Mouse (Mus musculus) megakaryocyte, embryonic 14.5 days (primary cell): ENCODE results near the gene Tcea3. TPM values are rescaled to one million over a fixed set of nuclear protein-coding genes. Genes with fewer than 3 reads are reported as not detected.

Experiments used
- H3K27me3 ChIP-seq: replicated peaks from 2 replicates; pipeline ENCODE3; 2012; ENCODE audit warnings: inconsistent platforms
- H3K36me3 ChIP-seq: replicated peaks from 2 replicates; pipeline ENCODE3; 2012; ENCODE audit warnings: low read length, inconsistent platforms, mixed read lengths
- H3K4me1 ChIP-seq: 2 replicates; pipeline ENCODE4 v1.6.1; 2012; ENCODE audit warnings: inconsistent platforms
- H3K4me3 ChIP-seq: replicated peaks from 2 replicates; pipeline ENCODE3; 2012; ENCODE audit warnings: moderate library complexity, mild to moderate bottlenecking, inconsistent platforms
- H3K9me3 ChIP-seq: 2 replicates; pipeline ENCODE4 v1.6.1; 2012; ENCODE audit warnings: inconsistent platforms
- FLI1 ChIP-seq: IDR thresholded peaks from 2 replicates; pipeline ENCODE4 v1.6.1; 2012; ENCODE audit warnings: low read length, inconsistent platforms, mixed read lengths
- GATA1 ChIP-seq: IDR thresholded peaks from 3 replicates; pipeline ENCODE4 v1.6.1; 2012; ENCODE audit warnings: mixed read lengths, low read length, inconsistent platforms, borderline replicate concordance
- polyA plus RNA-seq: library from polyadenylated mRNA; stranded (reverse); fragments of >175 nt; gene quantifications from 2 replicates; pipeline ENCODE4 v1.2.3, GENCODE M21; 2012; ENCODE audit warnings: low replicate concordance; ENCODE audit not compliant: insufficient read depth

The Tcea3 gene
- polyA plus RNA-seq, 1 experiment: not detected

GRCm38 (mm10) chr4:136214828-136215227, 32.7 kb upstream of the Tcea3 start:
- no peaks in the 10 kb centered on the region for H3K9me3 ChIP-seq
- H3K36me3 ChIP-seq: no peaks in the 10 kb centered on the region
- TF ChIP-seq FLI1: no peak
- no peak for TF ChIP-seq GATA1
- H3K4me1 ChIP-seq: peaks cover under 1% of the 10 kb centered on the region; the same call in 1 of the 2 replicates
- H3K27me3 ChIP-seq: peaks cover 87% of the 10 kb centered on the region
- no peak overlapping the region for H3K4me3 ChIP-seq

- Histone ChIP-seq H3K27me3 (peaks cover 87% of the 10 kb centered on the region), H3K9me3 (no peaks in the 10 kb centered on the region)
- TF ChIP-seq FLI1 (no peak), GATA1 (no peak)
Measured at GRCm38 (mm10) chr4:136215576-136215975, 32.0 kb upstream of the Tcea3 start.

GRCm38 (mm10) chr4:136217063-136217462, 30.5 kb upstream of the Tcea3 start:
- Histone ChIP-seq H3K4me1 (peaks cover 7% of the 10 kb centered on the region; the same call in 1 of the 2 replicates), H3K9me3 (0 out of 2 replicates have a peak, but pooled peaks cover 4% of the 10 kb centered on the region), H3K36me3 (no peaks in the 10 kb centered on the region), H3K4me3 (no peak overlapping the region), H3K27me3 (peaks cover 87% of the 10 kb centered on the region)
- TF ChIP-seq FLI1 (no peak), GATA1 (no peak)

More at GRCm38 (mm10) chr4:136215576-136215975, 32.0 kb upstream of the Tcea3 start:
- Histone ChIP-seq H3K36me3 (no peaks in the 10 kb centered on the region), H3K4me1 (peaks cover 7% of the 10 kb centered on the region; the same call in 1 of the 2 replicates), H3K4me3 (no peak overlapping the region)

- no peaks in the 10 kb centered on the region for H3K36me3 ChIP-seq
- TF ChIP-seq FLI1 (no peak), GATA1 (no peak)
- H3K4me3 ChIP-seq: no peak overlapping the region
- H3K4me1 ChIP-seq: peaks cover 7% of the 10 kb centered on the region; the same call in 1 of the 2 replicates
- H3K27me3 ChIP-seq: peaks cover 84% of the 10 kb centered on the region
- H3K9me3 ChIP-seq: 0 out of 2 replicates have a peak, but pooled peaks cover 6% of the 10 kb centered on the region
Measured at GRCm38 (mm10) chr4:136218595-136219214, 28.8 kb upstream of the Tcea3 start.

- Histone ChIP-seq H3K4me3 (no peak overlapping the region), H3K36me3 (no peaks in the 10 kb centered on the region), H3K9me3 (0 out of 2 replicates have a peak, but pooled peaks cover 6% of the 10 kb centered on the region), H3K4me1 (peaks cover 15% of the 10 kb centered on the region), H3K27me3 (peaks cover 88% of the 10 kb centered on the region)
- TF ChIP-seq FLI1 (no peak), GATA1 (no peak)
Measured at GRCm38 (mm10) chr4:136220133-136220775, 27.3 kb upstream of the Tcea3 start.

- no peak overlapping the region for H3K4me3 ChIP-seq
- peaks cover 15% of the 10 kb centered on the region for H3K4me1 ChIP-seq
- H3K27me3 ChIP-seq: peaks cover 82% of the 10 kb centered on the region
- TF ChIP-seq FLI1 (no peak), GATA1 (no peak)
- H3K9me3 ChIP-seq: 0 out of 2 replicates have a peak, but pooled peaks cover 6% of the 10 kb centered on the region
- H3K36me3 ChIP-seq: no peaks in the 10 kb centered on the region
Measured at GRCm38 (mm10) chr4:136223549-136224239, 23.8 kb upstream of the Tcea3 start.

GRCm38 (mm10) chr4:136224240-136224559, 23.3 kb upstream of the Tcea3 start:
- peaks cover 15% of the 10 kb centered on the region for H3K4me1 ChIP-seq
- H3K9me3 ChIP-seq: 0 out of 2 replicates have a peak, but pooled peaks cover 6% of the 10 kb centered on the region
- H3K36me3 ChIP-seq: no peaks in the 10 kb centered on the region
- TF ChIP-seq GATA1: no peak
- TF ChIP-seq FLI1: no peak
- H3K27me3 ChIP-seq: peaks cover 82% of the 10 kb centered on the region
- no peak overlapping the region for H3K4me3 ChIP-seq

GRCm38 (mm10) chr4:136224677-136225460, 22.7 kb upstream of the Tcea3 start:
- Histone ChIP-seq H3K4me3 (no peak overlapping the region), H3K9me3 (0 out of 2 replicates have a peak, but pooled peaks cover 6% of the 10 kb centered on the region), H3K27me3 (peaks cover 81% of the 10 kb centered on the region), H3K36me3 (no peaks in the 10 kb centered on the region), H3K4me1 (peaks cover 15% of the 10 kb centered on the region)
- TF ChIP-seq GATA1: no peak
- no peak for TF ChIP-seq FLI1

- TF ChIP-seq GATA1: no peak
- TF ChIP-seq FLI1: no peak
- Histone ChIP-seq H3K4me3 (no peak overlapping the region), H3K9me3 (no peaks in the 10 kb centered on the region)
Measured at GRCm38 (mm10) chr4:136227408-136227807, 20.1 kb upstream of the Tcea3 start.

More at GRCm38 (mm10) chr4:136227408-136227807, 20.1 kb upstream of the Tcea3 start:
- H3K36me3 ChIP-seq: no peaks in the 10 kb centered on the region
- H3K27me3 ChIP-seq: peaks cover 70% of the 10 kb centered on the region
- H3K4me1 ChIP-seq: peaks cover 8% of the 10 kb centered on the region
